Mouse (Mus musculus) lung, embryonic 14.5 days (tissue): ENCODE measurements at regions not wholly inside any gene's neighbourhood (a gene's known extent, or its start where the extent isn't known, plus 50 kb on each side); places are given as distances from the start of the nearest gene placed in this dataset.
A peak's percentile ranks its signal among the peaks of the same experiment; 100 is the strongest.

Experiments used
- ATAC-seq: fragments of 200-750 bp; cut with Nextera tagmentation; 2 replicates; pipeline ENCODE4 v1.8.0; 2017; ENCODE audit warnings: mild to moderate bottlenecking, moderate TSS enrichment, moderate library complexity; ENCODE audit not compliant: insufficient read depth
- DNase-seq: peaks from one replicate; pipeline ENCODE4 v3.0.0-alpha.2; 2015
- H3K27ac ChIP-seq: fragments of 300-500 bp; sonication (generic); 2 replicates; pipeline ENCODE4 v1.5.1; 2014; ENCODE audit warnings: low read depth, mild to moderate bottlenecking, moderate library complexity
- H3K27me3 ChIP-seq: fragments of 300-500 bp; sonication (generic); 2 replicates; pipeline ENCODE4 v1.6.1; 2014; ENCODE audit warnings: low read length, control low read depth; ENCODE audit not compliant: insufficient read depth
- H3K36me3 ChIP-seq: fragments of 300-500 bp; sonication (generic); 2 replicates; pipeline ENCODE4 v1.6.1; 2014; ENCODE audit warnings: control low read depth; ENCODE audit not compliant: insufficient read depth
- H3K4me1 ChIP-seq: fragments of 300-500 bp; sonication (generic); 2 replicates; pipeline ENCODE4 v1.6.1; 2014; ENCODE audit warnings: antibody characterized with exemption, control low read depth; ENCODE audit not compliant: insufficient read depth
- H3K4me2 ChIP-seq: fragments of 300-500 bp; sonication (generic); 2 replicates; pipeline ENCODE4 v1.6.1; 2014; ENCODE audit warnings: mild to moderate bottlenecking
- H3K4me3 ChIP-seq: fragments of 300-500 bp; sonication (generic); 2 replicates; pipeline ENCODE4 v1.5.1; 2014; ENCODE audit warnings: low read depth, low read length
- H3K9ac ChIP-seq: fragments of 300-500 bp; sonication (generic); 2 replicates; pipeline ENCODE4 v1.6.1; 2014
- H3K9me3 ChIP-seq: fragments of 300-500 bp; sonication (generic); 2 replicates; pipeline ENCODE4 v1.6.1; 2016; ENCODE audit warnings: low read depth, low read length, control low read depth
- CTCF ChIP-seq: IDR thresholded peaks from 2 replicates; pipeline ENCODE4 v1.5.1; 2016; ENCODE audit warnings: antibody characterized with exemption, low read depth
- WGBS: fragments of 180-500 bp; shearing (Covaris S2); extraction: QIAGEN DNeasy Blood & Tissue Kit; methylation state at CpG from one replicate; pipeline ENCODE4 v1.1.7; 2014; 5-methylcytosine and 5-hydroxymethylcytosine counted together

GRCm38 (mm10) chr9:41334462-41335241, 173.2 kb upstream of the Ubash3b start:
- H3K9ac ChIP-seq = peak overlapping the region; percentile 9; the same call in 1 of the 2 replicates
- no peak for DNase-seq

GRCm38 (mm10) chr9:41333526-41333925, 172.0 kb upstream of the Ubash3b start:
- no peak for TF ChIP-seq CTCF
- no peak overlapping the region for H3K27ac ChIP-seq
- peaks cover 5% of the 10 kb centered on the region; the same call in 1 of the 2 replicates for H3K4me1 ChIP-seq
- WGBS = 94% methylated on average over 1 of the region's 1 CpGs
- H3K4me2 ChIP-seq = no peak overlapping the region
- no peak overlapping the region for H3K4me3 ChIP-seq
- no peaks in the 10 kb centered on the region for H3K9me3 ChIP-seq
- DNase-seq (no peak), ATAC-seq (no peak)
- no peaks in the 10 kb centered on the region for H3K36me3 ChIP-seq
- no peak overlapping the region for H3K9ac ChIP-seq
- no peaks in the 10 kb centered on the region for H3K27me3 ChIP-seq

More at GRCm38 (mm10) chr9:41334462-41335241, 173.2 kb upstream of the Ubash3b start:
- Histone ChIP-seq H3K4me2 (no peak overlapping the region), H3K4me1 (peaks cover 5% of the 10 kb centered on the region; the same call in 1 of the 2 replicates), H3K27me3 (no peaks in the 10 kb centered on the region), H3K27ac (no peak overlapping the region), H3K4me3 (no peak overlapping the region), H3K9me3 (no peaks in the 10 kb centered on the region), H3K36me3 (no peaks in the 10 kb centered on the region)
- no peak for TF ChIP-seq CTCF
- 22% methylated on average over 10 of the region's 10 CpGs for WGBS
- no peak for ATAC-seq

GRCm38 (mm10) chr9:41328959-41329358, 167.5 kb upstream of the Ubash3b start:
- Histone ChIP-seq H3K4me1 (no peaks in the 10 kb centered on the region), H3K27me3 (no peaks in the 10 kb centered on the region), H3K36me3 (no peaks in the 10 kb centered on the region), H3K9ac (no peak overlapping the region; the same call in 1 of the 2 replicates), H3K4me2 (peak overlapping the region; percentile 44; the same call in 1 of the 2 replicates), H3K9me3 (no peaks in the 10 kb centered on the region), H3K4me3 (no peak overlapping the region), H3K27ac (no peak overlapping the region)
- TF ChIP-seq CTCF = no peak
- DNase-seq (no peak), ATAC-seq (no peak)
- 95% methylated on average over 1 of the region's 1 CpGs for WGBS

- H3K36me3 ChIP-seq = no peaks in the 10 kb centered on the region
- TF ChIP-seq CTCF = no peak
- DNase-seq (no peak), ATAC-seq (no peak)
- H3K4me1 ChIP-seq = no peaks in the 10 kb centered on the region
- no peak overlapping the region for H3K27ac ChIP-seq
- no peak overlapping the region for H3K4me3 ChIP-seq
- 33% methylated on average over 5 of the region's 5 CpGs for WGBS
- no peaks in the 10 kb centered on the region for H3K27me3 ChIP-seq
- no peaks in the 10 kb centered on the region for H3K9me3 ChIP-seq
- H3K4me2 ChIP-seq = peak overlapping the region; percentile 44; the same call in 1 of the 2 replicates
- peak overlapping the region; percentile 10; the same call in 1 of the 2 replicates for H3K9ac ChIP-seq
Measured at GRCm38 (mm10) chr9:41328480-41328879, 167.0 kb upstream of the Ubash3b start.

GRCm38 (mm10) chr9:41328056-41328455, 166.6 kb upstream of the Ubash3b start:
- no peak for TF ChIP-seq CTCF
- no peaks in the 10 kb centered on the region for H3K4me1 ChIP-seq
- ATAC-seq = no peak
- H3K4me2 ChIP-seq = peak overlapping the region; percentile 44; the same call in 1 of the 2 replicates
- DNase-seq = peak; percentile 20
- no peak overlapping the region for H3K9ac ChIP-seq
- H3K36me3 ChIP-seq = no peaks in the 10 kb centered on the region
- no peak overlapping the region for H3K27ac ChIP-seq
- H3K27me3 ChIP-seq = no peaks in the 10 kb centered on the region
- WGBS = 5% methylated on average over 1 of the region's 1 CpGs
- no peaks in the 10 kb centered on the region for H3K9me3 ChIP-seq
- H3K4me3 ChIP-seq = no peak overlapping the region

GRCm38 (mm10) chr9:41327561-41327960, 166.1 kb upstream of the Ubash3b start:
- no peaks in the 10 kb centered on the region for H3K4me1 ChIP-seq
- H3K4me3 ChIP-seq = no peak overlapping the region
- H3K27ac ChIP-seq = no peak overlapping the region
- no peaks in the 10 kb centered on the region for H3K9me3 ChIP-seq
- TF ChIP-seq CTCF = no peak
- ATAC-seq = no peak
- WGBS = 48% methylated on average over 1 of the region's 1 CpGs
- peak overlapping the region; percentile 33 for H3K4me2 ChIP-seq
- H3K27me3 ChIP-seq = no peaks in the 10 kb centered on the region
- no peak for DNase-seq
- H3K9ac ChIP-seq = no peak overlapping the region
- H3K36me3 ChIP-seq = no peaks in the 10 kb centered on the region

- H3K9me3 ChIP-seq = no peaks in the 10 kb centered on the region
- no peak for TF ChIP-seq CTCF
- no peaks in the 10 kb centered on the region for H3K27me3 ChIP-seq
- H3K27ac ChIP-seq = peak overlapping the region; percentile 32; the same call in 1 of the 2 replicates
- DNase-seq = peak; percentile 88
- H3K4me2 ChIP-seq = peak overlapping the region; percentile 33
- peak; percentile 94 for ATAC-seq
- WGBS = 22% methylated on average over 10 of the region's 10 CpGs
- no peak overlapping the region for H3K9ac ChIP-seq
- H3K36me3 ChIP-seq = no peaks in the 10 kb centered on the region
- no peak overlapping the region for H3K4me3 ChIP-seq
- no peaks in the 10 kb centered on the region for H3K4me1 ChIP-seq
Measured at GRCm38 (mm10) chr9:41326772-41327560, 165.5 kb upstream of the Ubash3b start.
